Mouse (Mus musculus) MEL (cell line): ENCODE data around the gene Egfl7. TPM values are rescaled to one million over a fixed set of nuclear protein-coding genes. Genes with fewer than 3 reads are reported as not detected.

Source experiments
- DNase-seq: peaks from one replicate; pipeline ENCODE4 v3.0.0; 2011; ENCODE audit warnings: low read depth, low spot score
- H3K27ac ChIP-seq: 2 replicates; pipeline ENCODE4 v1.5.1; 2012; ENCODE audit warnings: low read depth, mild to moderate bottlenecking, control low read depth, low read length, moderate library complexity; ENCODE audit not compliant: control insufficient read depth
- H3K27me3 ChIP-seq, 2 experiments: fragments of 150-350 bp in 1 of 2; sonication (generic) in 1 of 2; 2 replicates each; pipeline ENCODE4 v1.6.1; 2012; ENCODE audit warnings: low read length in 2 of 2, mild to moderate bottlenecking in 2 of 2, improper control_type of control experiment in 1 of 2, moderate library complexity in 1 of 2; ENCODE audit not compliant: insufficient read depth in 2 of 2, control insufficient read depth in 1 of 2
- H3K36me3 ChIP-seq, 2 experiments: 2 replicates each; pipeline ENCODE4 v1.6.1; 2012 to 2014; ENCODE audit warnings: low read length in 2 of 2, improper control_type of control experiment in 1 of 2, inconsistent platforms in 1 of 2, mild to moderate bottlenecking in 1 of 2; ENCODE audit not compliant: insufficient read depth in 2 of 2, control insufficient read depth in 1 of 2
- H3K4me1 ChIP-seq, 2 experiments: fragments of 150-350 bp in 1 of 2; sonication (generic) in 1 of 2; 2 replicates each; pipeline ENCODE4 v1.6.1; 2012; ENCODE audit warnings: low read length in 2 of 2, improper control_type of control experiment in 1 of 2, mild to moderate bottlenecking in 1 of 2; ENCODE audit not compliant: insufficient read depth in 2 of 2, control insufficient read depth in 1 of 2
- H3K4me3 ChIP-seq, 2 experiments: fragments of 150-350 bp in 1 of 2; sonication (generic) in 1 of 2; 2 replicates each; pipeline ENCODE4 v1.5.1; 2012; ENCODE audit warnings: low read depth in 2 of 2, low read length in 2 of 2, mild to moderate bottlenecking in 2 of 2, moderate library complexity in 2 of 2, control low read depth in 1 of 2, improper control_type of control experiment in 1 of 2; ENCODE audit not compliant: control insufficient read depth in 1 of 2, insufficient read depth in 1 of 2
- H3K79me2 ChIP-seq: 2 replicates; pipeline ENCODE4 v1.6.1; 2012; ENCODE audit warnings: mild to moderate bottlenecking, low read length, moderate library complexity; ENCODE audit not compliant: control insufficient read depth, poor library complexity, insufficient read depth
- H3K9ac ChIP-seq: 2 replicates; pipeline ENCODE4 v1.6.1; 2012; ENCODE audit warnings: low read depth, mild to moderate bottlenecking, control low read depth, low read length, moderate library complexity; ENCODE audit not compliant: control insufficient read depth, poor library complexity, severe bottlenecking
- H3K9me3 ChIP-seq: fragments of 150-350 bp; sonication (generic); replicated peaks from 2 replicates; pipeline ENCODE4 v1.6.1; 2012; ENCODE audit warnings: mild to moderate bottlenecking, low read length, improper control_type of control experiment, moderate library complexity; ENCODE audit not compliant: insufficient read depth
- BHLHE40 ChIP-seq: IDR thresholded peaks from 2 replicates; pipeline ENCODE4 v1.6.1; 2012; ENCODE audit warnings: low read depth, mild to moderate bottlenecking, inconsistent platforms, low read length, improper control_type of control experiment, borderline replicate concordance
- CTCF ChIP-seq, 3 experiments: IDR thresholded peaks in 2 of 3; conservative IDR thresholded peaks in 1 of 3; 2 replicates each; pipeline ENCODE4 v1.5.1; 2011 to 2012; ENCODE audit warnings: low read length in 3 of 3, low read depth in 2 of 3, mild to moderate bottlenecking in 2 of 3, improper control_type of control experiment in 1 of 3, inconsistent platforms in 1 of 3, mixed read lengths in 1 of 3, moderate library complexity in 1 of 3; ENCODE audit not compliant: control insufficient read depth in 1 of 3, insufficient read depth in 1 of 3, poor library complexity in 1 of 3, severe bottlenecking in 1 of 3
- GATA1 ChIP-seq: IDR thresholded peaks from 2 replicates; pipeline ENCODE4 v1.6.1; 2011; ENCODE audit warnings: low read depth, low read length, improper control_type of control experiment
- MAFK ChIP-seq: IDR thresholded peaks from 2 replicates; pipeline ENCODE4 v1.6.1; 2011; ENCODE audit warnings: low read depth, mild to moderate bottlenecking, low read length, improper control_type of control experiment, borderline replicate concordance
- MAX ChIP-seq: IDR thresholded peaks from 2 replicates; pipeline ENCODE4 v1.6.1; 2011; ENCODE audit warnings: low read length, improper control_type of control experiment
- MAZ ChIP-seq: IDR thresholded peaks from 2 replicates; pipeline ENCODE4 v1.6.1; 2012; ENCODE audit warnings: low read depth, mild to moderate bottlenecking, inconsistent platforms, low read length, improper control_type of control experiment
- MYB ChIP-seq: IDR thresholded peaks from 2 replicates; pipeline ENCODE4 v1.6.1; 2011; ENCODE audit warnings: mild to moderate bottlenecking, low read depth, low read length, improper control_type of control experiment
- MYC ChIP-seq: IDR thresholded peaks from 2 replicates; pipeline ENCODE4 v1.6.1; 2011; ENCODE audit warnings: low read depth, mild to moderate bottlenecking, low read length, improper control_type of control experiment, moderate library complexity
- NELFE ChIP-seq: IDR thresholded peaks from 2 replicates; pipeline ENCODE4 v1.6.1; 2011; ENCODE audit warnings: low read depth, low read length, improper control_type of control experiment
- NRF1 ChIP-seq: IDR thresholded peaks from 2 replicates; pipeline ENCODE4 v1.6.1; 2014; ENCODE audit warnings: low read depth, mild to moderate bottlenecking, inconsistent platforms, low read length, improper control_type of control experiment, moderate library complexity; ENCODE audit not compliant: poor library complexity, insufficient read depth, severe bottlenecking
- POLR2A ChIP-seq, 2 experiments: IDR thresholded peaks; 2 replicates each; pipeline ENCODE4 v1.6.1; 2011 to 2012; ENCODE audit warnings: low read length in 2 of 2, mild to moderate bottlenecking in 2 of 2, control low read depth in 1 of 2, improper control_type of control experiment in 1 of 2, low read depth in 1 of 2, moderate library complexity in 1 of 2; ENCODE audit not compliant: control insufficient read depth in 1 of 2, insufficient read depth in 1 of 2, poor library complexity in 1 of 2
- POLR2AphosphoS5 ChIP-seq: IDR thresholded peaks from 2 replicates; pipeline ENCODE4 v1.6.1; 2012; ENCODE audit warnings: low read depth, borderline replicate concordance, mild to moderate bottlenecking, inconsistent platforms, low read length, moderate library complexity, mixed read lengths
- SMC3 ChIP-seq: IDR thresholded peaks from 2 replicates; pipeline ENCODE4 v1.6.1; 2011; ENCODE audit warnings: low read depth, low read length, improper control_type of control experiment
- TAL1 ChIP-seq: IDR thresholded peaks from 2 replicates; pipeline ENCODE4 v1.6.1; 2012; ENCODE audit warnings: mild to moderate bottlenecking, inconsistent platforms, low read length, moderate library complexity, mixed read lengths
- TBP ChIP-seq: IDR thresholded peaks from 2 replicates; pipeline ENCODE4 v1.8.0; 2011; ENCODE audit warnings: low read depth, low read length, improper control_type of control experiment
- ZMIZ1 ChIP-seq: IDR thresholded peaks from 2 replicates; pipeline ENCODE4 v1.6.1; 2012; ENCODE audit warnings: low read depth, mild to moderate bottlenecking, inconsistent platforms, low read length, improper control_type of control experiment, moderate library complexity
- ZNF384 ChIP-seq: IDR thresholded peaks from 2 replicates; pipeline ENCODE4 v1.6.1; 2012; ENCODE audit warnings: low read depth, mild to moderate bottlenecking, inconsistent platforms, low read length, improper control_type of control experiment
- polyA plus RNA-seq, 2 experiments: library from polyadenylated mRNA; stranded (reverse) in 1 of 2; unstranded in 1 of 2; fragments of >175 nt in 1 of 2; fragments of >200 nt in 1 of 2; gene quantifications; 2 replicates each; pipeline versions ENCODE4 v1.2.1 to v1.2.4; 2012; ENCODE audit warnings: low replicate concordance in 2 of 2, low read depth in 1 of 2; ENCODE audit not compliant: insufficient read length in 2 of 2, insufficient read depth in 1 of 2, missing spikeins in 1 of 2
- total RNA-seq: library from RNA; depleted of rRNA; stranded (reverse); fragments of 300-350 nt; gene quantifications from 2 replicates; pipeline ENCODE4 v1.2.3, GENCODE M21; 2012

Egfl7 gene
- total and polyA plus RNA-seq, 3 experiments = 73.9 to 125 TPM; not detected in 1

DNA sequence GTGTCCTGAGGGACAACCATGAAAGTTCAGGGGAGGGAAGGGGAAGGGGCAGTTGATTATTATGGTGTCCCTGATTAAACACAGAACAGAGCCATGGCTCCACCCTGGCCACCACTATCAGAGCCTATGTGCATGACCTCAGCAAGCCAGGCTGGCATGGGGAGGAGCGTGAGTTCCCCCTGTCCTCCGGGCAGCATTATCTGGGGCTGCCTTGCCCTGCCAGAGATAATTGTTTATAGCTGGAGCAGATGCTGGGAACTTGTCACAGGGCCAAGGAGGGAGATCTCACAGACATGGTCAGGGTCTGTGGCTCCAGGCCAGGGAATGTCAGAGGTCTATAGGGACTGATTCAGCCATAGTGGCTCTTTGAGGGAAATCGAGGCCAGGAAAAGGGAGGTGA, 29.0 kb upstream of the Egfl7 start:
- no peak for TF ChIP-seq MAFK
- TF ChIP-seq MYC = no peak
- TF ChIP-seq BHLHE40 = no peak
- no peak for TF ChIP-seq ZNF384
- no peak for TF ChIP-seq TAL1
- no peak for TF ChIP-seq MAX
- TF ChIP-seq CTCF (IDR thresholded peaks at IDR 0.05 in 2 of 3, conservative IDR thresholded peaks at IDR 0.05 in 1 of 3; ENCODE audit: control insufficient read depth in 1 of 3, insufficient read depth in 1 of 3, low read depth in 2 of 3, low read length in 3 of 3, poor library complexity in 1 of 3, severe bottlenecking in 1 of 3) = no peak
- TF ChIP-seq MYB = no peak
- TF ChIP-seq NRF1 = no peak
- TF ChIP-seq ZMIZ1 = no peak
- TF ChIP-seq TBP = no peak
- no peak for TF ChIP-seq MAZ
- TF ChIP-seq, all 39 proteins: peak for 0
- H3K27me3 ChIP-seq = peaks cover 0 to 1% of the 10 kb centered on the region in 2 experiments; a peak in 3 of 4 replicates
- no peak overlapping the region for H3K4me3 ChIP-seq
- H3K9ac ChIP-seq = no peak overlapping the region
- no peak for DNase-seq
- no peaks in the 10 kb centered on the region for H3K36me3 ChIP-seq
- H3K27ac ChIP-seq = no peak overlapping the region
- no peaks in the 10 kb centered on the region for H3K9me3 ChIP-seq
- H3K79me2 ChIP-seq = no peaks in the 10 kb centered on the region
- H3K4me1 ChIP-seq = no peaks in the 10 kb centered on the region

DNA sequence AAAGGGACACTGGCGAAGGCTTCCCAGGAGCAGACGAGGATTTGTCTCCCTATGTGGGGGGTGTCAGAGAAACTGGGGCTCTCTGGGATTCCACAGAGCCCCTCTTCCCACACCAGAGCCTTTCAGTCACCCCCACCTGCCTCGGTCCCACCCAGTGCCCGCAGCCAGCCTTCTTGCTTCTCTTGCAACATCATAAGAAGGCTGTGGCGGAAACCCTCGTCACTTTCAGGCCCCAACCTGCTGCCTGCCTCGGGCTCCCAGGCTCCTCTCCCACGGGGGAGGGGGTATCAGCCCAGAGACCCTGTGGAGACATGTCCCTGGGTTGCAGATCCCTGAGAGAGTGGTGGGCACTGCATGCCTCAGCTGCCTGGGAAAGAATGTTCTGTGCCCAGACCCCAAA, 28.4 kb upstream of the Egfl7 start:
- no peak overlapping the region for H3K4me3 ChIP-seq
- H3K36me3 ChIP-seq = no peaks in the 10 kb centered on the region
- no peaks in the 10 kb centered on the region for H3K4me1 ChIP-seq
- H3K79me2 ChIP-seq = no peaks in the 10 kb centered on the region
- no peak overlapping the region for H3K27ac ChIP-seq
- no peak for DNase-seq
- H3K9ac ChIP-seq = no peak overlapping the region
- H3K9me3 ChIP-seq = no peaks in the 10 kb centered on the region
- peaks cover 0 to 1% of the 10 kb centered on the region in 2 experiments; a peak in 3 of 4 replicates for H3K27me3 ChIP-seq
- TF ChIP-seq POLR2A (IDR thresholded peaks at IDR 0.05; ENCODE audit: control insufficient read depth in 1 of 2, insufficient read depth in 1 of 2, low read depth in 1 of 2, low read length in 2 of 2, poor library complexity in 1 of 2) (no peak), POLR2AphosphoS5 (no peak), GATA1 (no peak)
- TF ChIP-seq, all 39 proteins: peak for 0

GRCm38 (mm10) chr2:26552066-26552465, 27.7 kb upstream of the Egfl7 start:
- no peak for DNase-seq
- Histone ChIP-seq H3K79me2 (no peaks in the 10 kb centered on the region), H3K4me1 (no peaks in the 10 kb centered on the region), H3K4me3 (no peak overlapping the region), H3K9ac (no peak overlapping the region), H3K27me3 (peaks cover 0 to 1% of the 10 kb centered on the region in 2 experiments; a peak in 2 of 4 replicates), H3K36me3 (no peaks in the 10 kb centered on the region), H3K9me3 (no peaks in the 10 kb centered on the region), H3K27ac (no peak overlapping the region)
- TF ChIP-seq NELFE (no peak), MAX (no peak), SMC3 (no peak)
